Mouse (Mus musculus) cerebellum, postnatal 10 days (tissue): ENCODE data around the gene Prdm2.

Source experiments
- DNase-seq, 2 experiments: peaks; one replicate each; pipeline ENCODE4 v3.0.0; 2021; ENCODE audit warnings: mixed read lengths in 2 of 2

The Prdm2 gene

GRCm38 (mm10) chr4:143209997-143210396, 2.8 kb downstream of the Prdm2 start:
- DNase-seq: no peak

GRCm38 (mm10) chr4:143202653-143203052, 10.1 kb downstream of the Prdm2 start:
- no peak for DNase-seq

- no peak for DNase-seq
These were observed 14.4 kb downstream of the Prdm2 start for GRCm38 (mm10) chr4:143198371-143198770.

GRCm38 (mm10) chr4:143197845-143198356, 14.9 kb downstream of the Prdm2 start:
- DNase-seq: no peak

- no peak for DNase-seq
These were observed 18.5 kb downstream of the Prdm2 start for GRCm38 (mm10) chr4:143194328-143194727.

GRCm38 (mm10) chr4:143193164-143193563, 19.6 kb downstream of the Prdm2 start:
- DNase-seq: no peak

- DNase-seq: no peak
These were observed 21.0 kb downstream of the Prdm2 start for GRCm38 (mm10) chr4:143191783-143192182.

- DNase-seq: no peak
These were observed 22.1 kb downstream of the Prdm2 start for GRCm38 (mm10) chr4:143190657-143191056.

GRCm38 (mm10) chr4:143188571-143189191, 24.1 kb downstream of the Prdm2 start:
- no peak for DNase-seq

GRCm38 (mm10) chr4:143186066-143186465, 26.7 kb downstream of the Prdm2 start:
- no peak for DNase-seq

- no peak for DNase-seq
These were observed 27.3 kb downstream of the Prdm2 start for GRCm38 (mm10) chr4:143185496-143185895.

GRCm38 (mm10) chr4:143183141-143183540, 29.7 kb downstream of the Prdm2 start:
- no peak for DNase-seq

GRCm38 (mm10) chr4:143180731-143181130, 32.1 kb downstream of the Prdm2 start:
- DNase-seq: no peak

- no peak for DNase-seq
These were observed 41.0 kb downstream of the Prdm2 start for GRCm38 (mm10) chr4:143171600-143172290.

- DNase-seq: no peak
These were observed 42.5 kb downstream of the Prdm2 start for GRCm38 (mm10) chr4:143170290-143170689.

- DNase-seq: no peak
These were observed 44.7 kb downstream of the Prdm2 start for GRCm38 (mm10) chr4:143168093-143168492.

- DNase-seq: peak; percentile 99 to 100
These were observed 50.9 kb downstream of the Prdm2 start for GRCm38 (mm10) chr4:143161619-143162479.

GRCm38 (mm10) chr4:143160826-143161225, 52.0 kb downstream of the Prdm2 start:
- no peak for DNase-seq

GRCm38 (mm10) chr4:143159336-143159735, 53.5 kb downstream of the Prdm2 start:
- no peak for DNase-seq

- DNase-seq: no peak
These were observed 56.9 kb downstream of the Prdm2 start for GRCm38 (mm10) chr4:143155871-143156270.

- DNase-seq: no peak
These were observed 57.8 kb downstream of the Prdm2 start for GRCm38 (mm10) chr4:143155036-143155435.

GRCm38 (mm10) chr4:143154571-143154970, 58.2 kb downstream of the Prdm2 start:
- no peak for DNase-seq

- no peak for DNase-seq
These were observed 60.2 kb downstream of the Prdm2 start for GRCm38 (mm10) chr4:143152634-143153033.
